Mouse (Mus musculus) right cerebral cortex, adult 18-20 months (tissue): ENCODE results near the gene Ptf1a.

Experiments used
- DNase-seq: peaks from one replicate; pipeline ENCODE4 v3.0.0; 2022; ENCODE audit warnings: mixed read lengths

Ptf1a gene

DNA sequence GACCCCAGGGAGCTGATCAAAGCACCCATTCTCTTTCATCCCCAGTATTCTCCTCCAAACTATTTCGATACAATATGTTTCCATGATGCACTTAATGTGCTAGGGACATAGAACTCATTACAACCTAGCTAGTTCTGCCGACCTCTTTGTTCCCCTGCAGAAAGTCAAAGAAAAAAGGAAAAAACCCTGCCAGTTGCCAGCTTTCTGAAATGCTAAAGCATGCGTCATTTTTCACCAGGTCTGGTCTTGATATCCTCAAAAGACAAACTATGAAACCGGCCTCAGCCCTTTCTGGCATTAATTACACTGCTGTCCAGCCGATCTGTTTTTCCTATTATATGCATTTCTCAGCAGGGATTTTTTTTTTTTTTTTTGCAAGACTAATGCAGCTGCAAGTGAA lies 9.8 kb downstream of the Ptf1a start:
- DNase-seq: no peak

DNA sequence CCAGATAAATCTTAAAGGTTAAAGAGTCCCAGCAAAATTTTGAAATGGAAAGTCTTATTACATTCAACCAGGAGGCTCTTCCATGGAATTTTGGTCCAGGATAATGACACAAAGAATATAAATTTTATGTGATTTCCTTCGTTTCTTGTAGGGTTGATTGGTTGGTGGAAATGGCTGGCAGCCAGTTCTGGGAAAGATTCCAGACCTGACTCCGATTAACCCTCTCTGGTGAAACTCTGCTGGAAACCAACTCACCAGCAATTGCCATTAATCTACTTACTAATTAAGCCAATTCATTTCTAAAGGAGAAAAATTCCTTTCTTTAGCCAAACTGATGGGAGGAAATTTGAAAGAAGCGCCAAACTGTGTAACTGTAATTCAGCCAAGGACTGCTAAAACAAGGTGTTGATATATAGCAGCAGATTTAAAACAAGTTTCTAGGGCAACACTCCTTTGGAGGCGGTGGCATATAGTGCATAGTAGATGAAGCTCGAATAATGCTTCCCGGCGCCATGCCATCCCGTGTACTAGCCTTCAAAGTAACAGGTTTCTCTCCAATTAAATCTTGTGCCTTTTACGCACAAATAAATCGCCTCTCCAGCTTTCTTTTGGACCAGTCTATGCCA lies 10.5 kb downstream of the Ptf1a start:
- no peak for DNase-seq

DNA sequence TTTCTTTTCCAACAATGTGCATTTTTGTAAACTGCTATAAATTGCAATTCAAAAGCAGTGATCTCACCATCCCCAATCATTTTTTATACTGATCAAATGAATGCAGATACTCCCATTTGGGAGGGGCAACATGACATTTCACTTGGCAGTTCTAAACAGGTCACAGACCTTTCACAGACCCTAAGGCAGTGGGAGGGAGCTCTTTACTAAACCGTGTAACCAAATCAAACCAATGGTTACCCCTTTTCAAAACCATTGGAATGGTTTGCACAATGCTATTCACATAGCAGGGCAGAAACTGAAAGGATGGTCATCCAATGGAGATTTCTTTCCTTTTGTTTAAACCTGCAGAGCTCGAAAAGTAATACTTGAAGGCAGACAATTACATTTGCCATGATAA lies 13.3 kb downstream of the Ptf1a start:
- no peak for DNase-seq

DNA sequence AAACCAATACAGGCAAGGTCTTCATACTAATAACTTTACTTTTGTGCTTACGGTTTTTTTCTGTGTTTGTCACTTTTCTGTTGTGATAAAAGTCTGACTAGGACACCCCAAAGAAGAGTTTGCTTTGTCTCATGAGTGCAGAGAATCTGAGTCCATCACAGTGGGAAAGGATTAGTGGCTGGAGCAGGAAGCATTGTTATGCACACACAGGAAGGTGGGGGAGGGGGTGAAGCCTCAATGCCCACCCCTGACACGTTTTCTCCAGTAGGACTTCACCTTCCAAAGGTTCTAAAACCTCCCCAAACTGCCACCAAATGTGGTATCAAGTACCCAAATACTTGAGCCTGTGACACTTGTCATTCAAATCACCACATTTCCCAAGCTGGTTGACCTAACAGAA lies 16.5 kb downstream of the Ptf1a start:
- DNase-seq: no peak

DNA sequence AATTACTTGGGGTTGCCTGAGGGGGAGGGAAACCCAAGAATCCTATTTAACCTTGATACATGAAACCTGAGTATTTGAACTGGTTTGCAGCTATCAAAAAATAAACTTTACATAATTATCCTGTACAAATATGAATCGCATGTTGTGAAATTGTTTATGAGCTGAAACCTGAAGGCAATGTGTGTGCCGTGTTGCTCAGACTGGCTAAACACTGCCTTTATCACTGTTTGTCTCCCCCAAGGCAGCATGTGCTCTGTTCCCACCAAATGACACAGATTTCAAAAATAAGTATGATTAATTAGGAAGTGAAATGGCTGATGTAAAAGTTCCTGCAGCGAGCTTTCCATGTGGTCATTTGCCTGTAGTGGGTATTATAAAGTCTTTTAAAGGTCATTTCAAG lies 44.8 kb downstream of the Ptf1a start:
- DNase-seq: no peak
